Mouse (Mus musculus): ENCODE data around the gene Scaf8.

DNA sequence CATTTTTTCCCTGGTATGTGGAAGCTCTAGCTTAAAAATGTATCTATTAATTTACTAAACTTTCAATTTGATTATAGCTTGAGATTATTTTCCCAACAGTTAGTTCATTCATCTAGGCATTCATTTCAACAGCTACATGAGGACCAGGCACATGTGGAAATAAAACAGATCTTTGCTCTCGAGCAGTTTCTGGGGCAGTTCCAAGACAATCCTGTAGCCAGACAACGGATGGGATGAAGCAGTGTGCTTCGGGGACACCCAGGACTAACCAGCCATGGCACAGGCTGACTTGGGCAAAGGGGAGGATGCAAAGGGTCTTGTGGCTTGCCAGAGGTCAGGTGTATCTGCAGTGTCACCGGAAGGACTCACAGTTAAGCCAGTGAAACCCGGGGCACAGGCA is 117.9 kb downstream of the Scaf8 start:
- TF ChIP-seq TAL1 (IDR thresholded peaks at IDR 0.05; ENCODE audit: low read length) = no peak
- no peak for TF ChIP-seq GATA1 (IDR thresholded peaks at IDR 0.05; ENCODE audit: low read length)

Measured in erythroblast, embryonic 14.5 days (primary cell).